ENCODE assay signal across 11 mouse cellular contexts in the genomic region with DNA sequence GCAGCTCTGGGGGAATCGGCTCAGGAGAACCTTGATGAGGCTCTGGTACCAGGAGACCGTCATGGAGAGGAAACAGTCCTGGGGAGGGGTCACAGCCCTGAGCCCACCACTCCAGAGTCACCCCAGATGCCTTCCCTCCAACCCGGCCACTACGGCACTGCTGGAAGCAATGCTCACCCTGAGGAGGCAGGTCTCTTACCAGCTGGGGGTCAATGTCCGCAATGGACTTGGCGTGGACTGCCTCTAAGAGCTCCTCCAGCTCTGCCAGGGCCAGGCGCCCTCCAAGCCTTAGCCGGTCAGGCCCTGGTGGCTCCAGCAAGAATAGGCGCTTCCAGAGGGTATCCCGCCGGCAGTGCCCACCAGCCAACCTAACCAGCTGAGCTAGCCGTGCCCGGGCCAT.
"Had no signal": no experiment of that assay in that cellular context is flagged by ENCODE, and none has a peak within 500 bp of the region (broad histone marks: within the 10 kb centered on the region; RNA-seq: fewer than 3 reads in every experiment).

No protein-coding gene starts in this region.

- H3K27ac ChIP-seq: hindbrain, postnatal 0 days; left cerebral cortex, adult 2 months; limb, embryonic 10.5 days; liver, embryonic 12.5 days; lung, embryonic 15.5 days; macrophage; midbrain, embryonic 12.5 days had no signal

- H3K4me3 ChIP-seq: left cerebral cortex, adult 2 months; limb, embryonic 10.5 days; liver, embryonic 12.5 days; lung, embryonic 15.5 days; megakaryocyte, embryonic 14.5 days; midbrain, embryonic 12.5 days had no signal

- ATAC-seq: hindbrain, postnatal 0 days; liver, embryonic 12.5 days; midbrain, embryonic 16.5 days had no signal

- H3K27me3 ChIP-seq: liver, embryonic 12.5 days; lung, embryonic 15.5 days; megakaryocyte, embryonic 14.5 days; midbrain, embryonic 12.5 days had no signal

- H3K9me3 ChIP-seq: limb, embryonic 10.5 days; liver, embryonic 12.5 days; lung, embryonic 15.5 days; megakaryocyte, embryonic 14.5 days; midbrain, embryonic 12.5 days had no signal

- DNase-seq: lung, postnatal 14 days; right cerebral cortex, postnatal 25 days had no signal

- H3K9ac ChIP-seq: liver, embryonic 12.5 days; lung, embryonic 15.5 days; midbrain, embryonic 12.5 days had no signal

- H3K4me2 ChIP-seq: liver, embryonic 12.5 days; lung, embryonic 15.5 days; midbrain, embryonic 12.5 days had no signal
